Mouse (Mus musculus) retina, adult 2 months (tissue): ENCODE measurements around the gene Fut9.

ENCODE experiments used
- DNase-seq: peaks from one replicate; pipeline ENCODE4 v3.0.0-alpha.2; 2012; ENCODE audit warnings: low read depth, low spot score

Gene Fut9

GRCm38 (mm10) chr4:25645580-25645979 is 154.5 kb downstream of the Fut9 start:
- DNase-seq, result no peak

- DNase-seq, result no peak
Observed at GRCm38 (mm10) chr4:25641993-25642392, 158.1 kb downstream of the Fut9 start.

- DNase-seq, result no peak
Observed at GRCm38 (mm10) chr4:25633262-25633661, 166.8 kb downstream of the Fut9 start.

GRCm38 (mm10) chr4:25628113-25628512 is 171.9 kb downstream of the Fut9 start:
- DNase-seq, result no peak

GRCm38 (mm10) chr4:25627467-25627866 is 172.6 kb downstream of the Fut9 start:
- no peak for DNase-seq

GRCm38 (mm10) chr4:25627039-25627438 is 173.0 kb downstream of the Fut9 start:
- DNase-seq, result no peak

GRCm38 (mm10) chr4:25623176-25623575 is 176.9 kb downstream of the Fut9 start:
- no peak for DNase-seq

- no peak for DNase-seq
Observed at GRCm38 (mm10) chr4:25617301-25617700, 182.7 kb downstream of the Fut9 start.

- DNase-seq, result no peak
Observed at GRCm38 (mm10) chr4:25613426-25613825, 186.6 kb downstream of the Fut9 start.

GRCm38 (mm10) chr4:25610481-25610880 is 189.6 kb downstream of the Fut9 start:
- DNase-seq, result no peak

GRCm38 (mm10) chr4:25593218-25593617 is 206.8 kb downstream of the Fut9 start:
- no peak for DNase-seq
